Mouse (Mus musculus) liver, embryonic 11.5 days (tissue): Measurements from ENCODE around the gene Ogfod2. TPM values are rescaled to one million over a fixed set of nuclear protein-coding genes. Genes with fewer than 3 reads are reported as not detected.

Source experiments
- ATAC-seq: fragments of 200-750 bp; cut with Nextera tagmentation; replicated peaks from 2 replicates; pipeline ENCODE4 v1.8.0; 2017; ENCODE audit warnings: moderate number of reproducible peaks, mild to moderate bottlenecking, moderate TSS enrichment, moderate library complexity; ENCODE audit not compliant: low FRiP score
- DNase-seq: peaks from one replicate; pipeline ENCODE4 v3.0.0-alpha.2; 2017; ENCODE audit warnings: low spot score
- H3K27ac ChIP-seq: fragments of 300-500 bp; sonication (generic); 2 replicates; pipeline ENCODE4 v1.5.1; 2014; ENCODE audit warnings: mild to moderate bottlenecking, low read depth, low read length, control low read depth
- H3K27me3 ChIP-seq: fragments of 300-500 bp; sonication (generic); replicated peaks from 2 replicates; pipeline ENCODE4 v1.6.1; 2014; ENCODE audit warnings: low read length, mixed read lengths; ENCODE audit not compliant: control insufficient read depth, insufficient read depth
- H3K36me3 ChIP-seq: fragments of 300-500 bp; sonication (generic); 2 replicates; pipeline ENCODE4 v1.6.1; 2014; ENCODE audit warnings: mild to moderate bottlenecking, low read length, moderate library complexity, mixed read lengths; ENCODE audit not compliant: control insufficient read depth, insufficient read depth
- H3K4me1 ChIP-seq: fragments of 300-500 bp; sonication (generic); replicated peaks from 2 replicates; pipeline ENCODE4 v1.6.1; 2014; ENCODE audit warnings: low read length, mixed read lengths; ENCODE audit not compliant: control insufficient read depth, insufficient read depth
- H3K4me2 ChIP-seq: fragments of 300-500 bp; sonication (generic); 2 replicates; pipeline ENCODE4 v1.6.1; 2014; ENCODE audit warnings: mild to moderate bottlenecking, control low read depth, moderate library complexity
- H3K4me3 ChIP-seq: fragments of 300-500 bp; sonication (generic); 2 replicates; pipeline ENCODE4 v1.5.1; 2014; ENCODE audit warnings: low read depth, low read length, control low read depth
- H3K9ac ChIP-seq: fragments of 300-500 bp; sonication (generic); 2 replicates; pipeline ENCODE4 v1.6.1; 2014; ENCODE audit warnings: low read depth, low read length, control low read depth
- H3K9me3 ChIP-seq: fragments of 300-500 bp; sonication (generic); 2 replicates; pipeline ENCODE4 v1.6.1; 2016; ENCODE audit warnings: low read length, inconsistent platforms, mixed read lengths; ENCODE audit not compliant: control insufficient read depth
- WGBS: fragments of 180-500 bp; shearing (Covaris S2); extraction: QIAGEN DNeasy Blood & Tissue Kit; methylation state at CpG from one replicate; pipeline ENCODE4 v1.1.7; 2014; 5-methylcytosine and 5-hydroxymethylcytosine counted together
- polyA plus RNA-seq: library from polyadenylated mRNA; unstranded; fragments of >200 nt; fragmentation: Nextera tagmentation; extraction: Ambion mirVana; gene quantifications from 2 replicates; pipeline ENCODE4 v1.2.1, GENCODE M21; 2014

Gene Ogfod2
- polyA plus RNA-seq, 1 experiment from 2014 or later = 29.0 TPM

GRCm38 (mm10) chr5:124115531-124115930, 3.4 kb downstream of the Ogfod2 start:
- Histone ChIP-seq H3K36me3 (peaks cover 20% of the 10 kb centered on the region), H3K4me3 (peak overlapping the region; percentile 93), H3K27me3 (no peaks in the 10 kb centered on the region), H3K4me1 (peaks cover 25% of the 10 kb centered on the region), H3K4me2 (peak overlapping the region; percentile 77), H3K9me3 (no peaks in the 10 kb centered on the region), H3K9ac (peak overlapping the region; percentile 98), H3K27ac (peak overlapping the region; percentile 84)
- DNase-seq (no peak), ATAC-seq (no peak)
- 19% methylated on average over 7 of the region's 7 CpGs for WGBS

GRCm38 (mm10) chr5:124115990-124116845, 4.1 kb downstream of the Ogfod2 start, which contains the start of gene Arl6ip4:
Gene Arl6ip4 (plus strand): TSS chr5:124116089.
- Histone ChIP-seq H3K27ac (peak within 1 kb of the TSS; percentile 84), H3K4me3 (peak within 1 kb of the TSS; percentile 93), H3K4me2 (peak within 1 kb of the TSS; percentile 77), H3K9ac (peak within 1 kb of the TSS; percentile 98), H3K27me3 (no peaks in the 10 kb centered on the region), H3K4me1 (peaks cover 24% of the 10 kb centered on the region), H3K36me3 (peaks cover 26% of the 10 kb centered on the region), H3K9me3 (no peaks in the 10 kb centered on the region)
- ATAC-seq (no peak), DNase-seq (peak; percentile 81)
- WGBS = under 1% methylated on average over 64 of the region's 64 CpGs

DNA sequence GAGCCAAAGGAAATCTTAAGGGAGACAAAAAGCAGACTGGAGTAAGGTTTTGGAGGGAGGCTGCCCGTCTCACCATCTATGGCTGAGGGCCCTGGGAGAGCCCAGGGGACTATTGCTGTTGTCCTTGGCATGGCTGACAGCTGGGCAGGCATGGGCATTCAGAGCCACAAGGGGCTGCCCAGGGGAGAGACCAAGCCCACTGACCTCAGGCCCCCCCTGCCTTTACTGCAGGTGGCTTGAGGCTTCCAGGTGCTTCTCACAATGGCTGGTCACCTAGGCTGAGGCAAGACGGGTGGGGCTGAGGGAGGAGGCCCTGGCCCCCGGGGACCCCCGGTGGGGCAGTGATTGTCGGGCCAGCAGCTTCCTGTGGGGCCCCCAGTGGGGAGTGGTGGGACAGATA, 7.1 kb downstream of the Ogfod2 start:
- DNase-seq = no peak
- Histone ChIP-seq H3K9ac (no peak overlapping the region), H3K9me3 (no peaks in the 10 kb centered on the region), H3K27me3 (no peaks in the 10 kb centered on the region), H3K4me2 (no peak overlapping the region), H3K4me1 (peaks cover 16% of the 10 kb centered on the region), H3K36me3 (peaks cover 32% of the 10 kb centered on the region), H3K27ac (no peak overlapping the region), H3K4me3 (no peak overlapping the region)
- no peak for ATAC-seq
- 60% methylated on average over 5 of the region's 5 CpGs for WGBS

- no peak overlapping the region for H3K9ac ChIP-seq
- no peaks in the 10 kb centered on the region; the same call in 1 of the 2 replicates for H3K4me1 ChIP-seq
- ATAC-seq (no peak), DNase-seq (no peak)
- no peaks in the 10 kb centered on the region for H3K27me3 ChIP-seq
- H3K9me3 ChIP-seq = no peaks in the 10 kb centered on the region
- H3K27ac ChIP-seq = no peak overlapping the region
- 88% methylated on average over 18 of the region's 18 CpGs for WGBS
- H3K4me3 ChIP-seq = no peak overlapping the region
- no peak overlapping the region for H3K4me2 ChIP-seq
- H3K36me3 ChIP-seq = peaks cover 36% of the 10 kb centered on the region
These were observed 10.3 kb downstream of the Ogfod2 start for GRCm38 (mm10) chr5:124122357-124122756.

DNA sequence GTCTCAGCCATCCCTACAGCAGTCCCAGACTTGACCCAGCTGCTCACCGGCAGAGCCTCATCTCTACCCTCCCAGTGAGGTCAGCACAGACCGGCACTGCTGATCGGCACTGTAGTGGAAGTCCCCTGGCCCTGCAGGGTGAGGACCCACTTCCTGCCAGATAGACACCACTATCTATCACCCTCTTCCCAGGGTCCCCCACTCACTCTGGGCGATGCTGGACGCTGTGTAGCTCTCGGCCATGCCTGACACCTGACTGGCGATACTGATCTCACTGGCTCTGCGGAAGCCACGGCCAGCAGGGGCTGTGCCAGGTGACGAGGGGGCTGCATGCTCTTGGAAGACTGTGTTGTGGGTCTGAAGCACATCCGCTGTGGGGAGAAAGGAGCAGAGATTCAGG, 13.0 kb downstream of the Ogfod2 start:
- Histone ChIP-seq H3K36me3 (peaks cover 36% of the 10 kb centered on the region), H3K4me3 (no peak overlapping the region), H3K9me3 (no peaks in the 10 kb centered on the region), H3K4me1 (no peaks in the 10 kb centered on the region), H3K9ac (no peak overlapping the region), H3K27me3 (no peaks in the 10 kb centered on the region), H3K4me2 (no peak overlapping the region), H3K27ac (no peak overlapping the region)
- no peak for DNase-seq
- 81% methylated on average over 11 of the region's 11 CpGs for WGBS
- ATAC-seq = no peak

DNA sequence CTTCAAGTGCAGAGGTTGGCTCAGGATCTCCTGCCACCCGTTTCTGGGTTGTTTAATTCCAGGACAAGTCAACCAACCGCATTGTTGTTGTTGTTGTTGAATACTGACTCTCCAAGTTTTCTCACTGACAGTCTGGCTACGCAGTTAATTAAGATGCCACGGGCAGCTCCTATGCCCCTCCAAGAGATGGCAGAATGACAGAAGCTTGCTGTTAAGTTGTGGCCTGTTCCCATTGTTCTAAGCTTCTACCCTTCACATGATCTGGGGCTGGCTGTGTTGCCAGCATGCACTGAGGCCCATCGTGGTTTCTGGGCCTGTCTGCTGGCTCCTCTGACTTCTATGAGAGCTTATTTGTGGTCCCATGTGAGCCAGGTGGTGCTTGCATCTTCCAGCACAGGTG, 22.2 kb downstream of the Ogfod2 start:
- H3K27ac ChIP-seq = no peak overlapping the region
- H3K4me3 ChIP-seq = no peak overlapping the region
- no peak for ATAC-seq
- 87% methylated on average over 5 of the region's 5 CpGs for WGBS
- H3K9ac ChIP-seq = no peak overlapping the region
- no peak for DNase-seq
- no peaks in the 10 kb centered on the region for H3K9me3 ChIP-seq
- H3K4me1 ChIP-seq = no peaks in the 10 kb centered on the region; the same call in 1 of the 2 replicates
- H3K36me3 ChIP-seq = peaks cover 23% of the 10 kb centered on the region
- H3K27me3 ChIP-seq = no peaks in the 10 kb centered on the region
- no peak overlapping the region for H3K4me2 ChIP-seq

DNA sequence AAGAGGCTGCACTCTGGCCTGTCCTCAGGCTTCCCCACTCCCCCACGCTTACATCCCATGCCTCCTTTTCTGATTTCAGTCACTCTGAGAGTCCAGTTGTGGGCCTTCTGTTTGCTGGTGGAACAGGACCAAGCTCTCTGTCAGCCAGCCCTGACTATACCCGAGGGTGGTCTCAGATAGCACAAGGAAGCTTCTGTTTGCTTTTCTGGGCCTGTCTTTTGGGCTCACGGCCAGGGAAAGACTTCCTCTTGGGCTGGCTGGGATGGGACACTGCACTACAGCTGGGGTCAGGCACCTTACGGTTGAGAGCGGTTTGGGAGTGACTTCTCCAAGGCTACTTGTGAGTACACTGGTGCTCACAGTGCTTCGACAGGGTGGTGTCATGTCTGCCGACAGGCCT, 26.0 kb downstream of the Ogfod2 start:
- DNase-seq (no peak), ATAC-seq (no peak)
- Histone ChIP-seq H3K4me1 (no peaks in the 10 kb centered on the region; the same call in 1 of the 2 replicates), H3K9ac (no peak overlapping the region), H3K9me3 (no peaks in the 10 kb centered on the region), H3K27me3 (no peaks in the 10 kb centered on the region), H3K4me3 (no peak overlapping the region), H3K36me3 (peaks cover 27% of the 10 kb centered on the region), H3K27ac (no peak overlapping the region), H3K4me2 (no peak overlapping the region)
- 82% methylated on average over 7 of the region's 7 CpGs for WGBS

DNA sequence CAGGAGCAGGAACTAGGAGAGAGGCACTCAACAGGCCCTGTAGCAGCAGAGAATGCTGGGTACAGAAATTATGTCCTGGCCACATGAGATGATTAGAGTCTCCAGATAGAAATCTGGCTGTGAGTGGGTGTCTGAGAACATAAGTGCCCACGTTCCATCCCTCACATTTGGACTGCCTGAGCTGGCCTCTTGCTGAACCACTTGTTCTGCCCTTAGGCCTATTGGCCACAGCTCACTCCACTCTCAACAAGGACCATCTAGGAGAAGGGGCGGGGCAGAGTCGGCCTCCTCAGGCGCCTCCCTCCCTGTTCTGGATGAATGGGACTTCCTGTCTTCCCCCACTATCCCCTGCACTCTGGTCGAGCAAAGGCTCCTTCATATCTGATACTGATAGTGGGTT, 36.9 kb downstream of the Ogfod2 start:
- no peak overlapping the region for H3K27ac ChIP-seq
- H3K4me3 ChIP-seq = no peak overlapping the region
- 48% methylated on average over 5 of the region's 5 CpGs for WGBS
- peaks cover 2% of the 10 kb centered on the region for H3K36me3 ChIP-seq
- no peak for DNase-seq
- no peaks in the 10 kb centered on the region for H3K27me3 ChIP-seq
- no peak overlapping the region for H3K9ac ChIP-seq
- no peaks in the 10 kb centered on the region for H3K9me3 ChIP-seq
- H3K4me1 ChIP-seq = no peaks in the 10 kb centered on the region
- H3K4me2 ChIP-seq = no peak overlapping the region
- ATAC-seq = no peak

GRCm38 (mm10) chr5:124150895-124151294, 38.8 kb downstream of the Ogfod2 start:
- no peaks in the 10 kb centered on the region for H3K9me3 ChIP-seq

More at GRCm38 (mm10) chr5:124150895-124151294, 38.8 kb downstream of the Ogfod2 start:
- Histone ChIP-seq H3K27me3 (no peaks in the 10 kb centered on the region), H3K4me2 (no peak overlapping the region), H3K4me1 (no peaks in the 10 kb centered on the region), H3K27ac (no peak overlapping the region), H3K36me3 (no peaks in the 10 kb centered on the region; the same call in none of the 2 replicates), H3K4me3 (no peak overlapping the region), H3K9ac (no peak overlapping the region)
- no peak for ATAC-seq
- no peak for DNase-seq
- 87% methylated on average over 7 of the region's 7 CpGs for WGBS
